Mouse (Mus musculus): ENCODE data around the gene Eme1. TPM values are rescaled to one million over a fixed set of nuclear protein-coding genes. Genes with fewer than 3 reads are reported as not detected.

Eme1 gene
- 2.7 TPM for polyA plus RNA-seq (2012; fragmentation: generic; extraction: Trizol)

DNA sequence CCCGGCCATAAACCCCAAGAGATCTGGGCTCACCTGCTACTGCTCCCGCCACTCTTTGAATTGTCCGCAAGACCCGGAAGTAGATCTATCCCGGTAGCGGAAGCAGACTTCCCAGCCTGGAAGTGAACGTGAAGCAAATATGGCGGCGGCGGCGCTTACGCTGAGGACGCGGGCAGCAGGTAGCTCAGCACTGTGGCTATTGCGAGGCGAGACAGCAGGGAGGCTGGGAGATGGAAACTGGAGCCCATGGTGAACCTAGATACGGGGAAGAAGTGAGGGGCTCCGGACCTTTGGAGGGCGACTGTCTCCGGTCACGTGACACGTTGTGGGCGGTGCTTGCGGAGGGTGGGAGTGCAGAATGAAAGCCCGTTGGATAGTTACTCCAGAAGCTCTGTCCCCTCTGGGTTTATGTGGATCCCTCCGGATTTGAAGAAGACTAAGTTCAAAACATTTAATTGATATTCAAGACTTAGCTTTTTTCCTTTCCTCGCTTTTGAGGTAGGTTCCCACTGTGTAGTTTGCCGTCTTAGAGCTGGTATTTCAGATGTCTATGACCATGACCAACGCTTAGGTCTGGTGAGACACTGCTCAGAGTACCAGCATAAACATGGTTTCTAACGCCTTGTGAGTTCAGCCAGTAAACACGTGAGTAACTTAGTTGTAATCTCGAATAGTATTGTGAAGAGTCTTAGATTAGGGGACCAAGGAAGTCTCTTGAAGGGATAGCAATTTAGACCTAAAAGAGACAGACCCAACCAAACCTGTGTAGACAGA, at the start of gene Eme1, which contains the start of gene Mrpl27:
Gene Eme1 (minus strand): TSS at position 302 of the 774 bp plus-strand sequence.
Gene Mrpl27 (plus strand): TSS at position 105 of the 774 bp plus-strand sequence.
- Histone ChIP-seq H3K4me3 (peak within 1 kb of the TSS; percentile 62), H3K79me2 (ENCODE audit: control insufficient read depth, insufficient read depth) (peaks cover 11% of the 10 kb centered on the region), H3K27me3 (ENCODE audit: control insufficient read depth, insufficient read depth, insufficient read length) (no peaks in the 10 kb centered on the region), H3ac (ENCODE audit: control insufficient read depth, insufficient read length) (peak within 1 kb of the TSS; percentile 8), H3K4me2 (ENCODE audit: low read depth) (peak within 1 kb of the TSS; percentile 92), H3K36me3 (ENCODE audit: control insufficient read depth, insufficient read depth) (peaks cover 6% of the 10 kb centered on the region)
- peak; percentile 94 for TF ChIP-seq E2F4 (IDR thresholded peaks at IDR 0.05; ENCODE audit: insufficient read depth)
- no peak for TF ChIP-seq MYOG (IDR thresholded peaks at IDR 0.05; ENCODE audit: control insufficient read depth in 1 of 3, insufficient read depth in 1 of 3, insufficient read length in 2 of 3, low read depth in 2 of 3)
- peak; percentile 52 for TF ChIP-seq POLR2A (IDR thresholded peaks at IDR 0.05; ENCODE audit: insufficient read length, low read depth)
- TF ChIP-seq POLR2AphosphoS2 (IDR thresholded peaks at IDR 0.05; ENCODE audit: insufficient read length, low read depth): no peak
- TF ChIP-seq SRF (IDR thresholded peaks at IDR 0.05; ENCODE audit: control insufficient read depth, insufficient read length, low read depth): no peak
- no peak for TF ChIP-seq TCF12 (IDR thresholded peaks at IDR 0.05; ENCODE audit: insufficient read depth, poor library complexity, severe bottlenecking)
- TF ChIP-seq USF1 (IDR thresholded peaks at IDR 0.05; ENCODE audit: low read depth): peak; percentile 97
- TF ChIP-seq TCF3 (IDR thresholded peaks at IDR 0.05; ENCODE audit: insufficient read length, low read depth): no peak
- no peak for TF ChIP-seq MYOD1 (IDR thresholded peaks at IDR 0.05; ENCODE audit: control insufficient read depth in 1 of 3, insufficient read length in 2 of 3, low read depth in 2 of 3)
- no peak for TF ChIP-seq REST (IDR thresholded peaks at IDR 0.05; ENCODE audit: insufficient read depth, insufficient read length)
- no peak for TF ChIP-seq MAX (IDR thresholded peaks at IDR 0.05; ENCODE audit: low read depth)
- no peak for TF ChIP-seq CEBPB (IDR thresholded peaks at IDR 0.05; ENCODE audit: insufficient read depth, poor library complexity, severe bottlenecking)

DNA sequence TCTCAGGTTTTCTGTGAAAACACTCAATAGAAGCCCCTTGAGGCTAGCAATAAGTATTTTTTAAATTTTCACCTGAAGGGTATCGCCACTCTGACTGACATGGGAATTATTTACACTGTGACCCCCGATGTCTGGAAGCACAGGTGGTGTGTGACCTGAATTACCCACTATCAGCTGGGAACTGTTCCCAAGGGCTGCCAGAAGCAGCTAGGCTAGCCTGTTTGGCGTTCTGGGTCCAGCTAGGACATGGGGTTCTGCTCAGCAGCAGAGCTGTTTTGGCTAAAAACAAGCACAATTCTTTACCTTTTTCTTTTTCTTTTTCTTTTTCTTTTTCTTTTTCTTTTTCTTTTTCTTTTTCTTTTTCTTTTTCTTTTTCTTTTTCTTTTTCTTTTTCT, 48.4 kb upstream of the Eme1 start:
- no peaks in the 10 kb centered on the region for H3K36me3 ChIP-seq (ENCODE audit: control insufficient read depth, insufficient read depth)
- TF ChIP-seq TCF3 (IDR thresholded peaks at IDR 0.05; ENCODE audit: insufficient read length, low read depth): no peak
- no peak for TF ChIP-seq E2F4 (IDR thresholded peaks at IDR 0.05; ENCODE audit: insufficient read depth)
- TF ChIP-seq SRF (IDR thresholded peaks at IDR 0.05; ENCODE audit: control insufficient read depth, insufficient read length, low read depth): no peak
- no peak for TF ChIP-seq POLR2AphosphoS2 (IDR thresholded peaks at IDR 0.05; ENCODE audit: insufficient read length, low read depth)
- TF ChIP-seq MYOD1 (IDR thresholded peaks at IDR 0.05; ENCODE audit: control insufficient read depth in 1 of 3, insufficient read length in 2 of 3, low read depth in 2 of 3): no peak
- TF ChIP-seq TCF12 (IDR thresholded peaks at IDR 0.05; ENCODE audit: insufficient read depth, poor library complexity, severe bottlenecking): no peak
- TF ChIP-seq REST (IDR thresholded peaks at IDR 0.05; ENCODE audit: insufficient read depth, insufficient read length): no peak
- TF ChIP-seq CEBPB (IDR thresholded peaks at IDR 0.05; ENCODE audit: insufficient read depth, poor library complexity, severe bottlenecking): no peak
- no peak for TF ChIP-seq MYOG (IDR thresholded peaks at IDR 0.05; ENCODE audit: control insufficient read depth in 1 of 3, insufficient read depth in 1 of 3, insufficient read length in 2 of 3, low read depth in 2 of 3)
- TF ChIP-seq USF1 (IDR thresholded peaks at IDR 0.05; ENCODE audit: low read depth): no peak
- TF ChIP-seq MAX (IDR thresholded peaks at IDR 0.05; ENCODE audit: low read depth): no peak
- TF ChIP-seq POLR2A (IDR thresholded peaks at IDR 0.05; ENCODE audit: insufficient read length, low read depth): no peak
- no peak overlapping the region for H3K4me2 ChIP-seq (ENCODE audit: low read depth)
- H3ac ChIP-seq (ENCODE audit: control insufficient read depth, insufficient read length): no peak overlapping the region
- no peak overlapping the region for H3K4me3 ChIP-seq
- no peaks in the 10 kb centered on the region for H3K27me3 ChIP-seq (ENCODE audit: control insufficient read depth, insufficient read depth, insufficient read length)
- H3K79me2 ChIP-seq (ENCODE audit: control insufficient read depth, insufficient read depth): no peaks in the 10 kb centered on the region

DNA sequence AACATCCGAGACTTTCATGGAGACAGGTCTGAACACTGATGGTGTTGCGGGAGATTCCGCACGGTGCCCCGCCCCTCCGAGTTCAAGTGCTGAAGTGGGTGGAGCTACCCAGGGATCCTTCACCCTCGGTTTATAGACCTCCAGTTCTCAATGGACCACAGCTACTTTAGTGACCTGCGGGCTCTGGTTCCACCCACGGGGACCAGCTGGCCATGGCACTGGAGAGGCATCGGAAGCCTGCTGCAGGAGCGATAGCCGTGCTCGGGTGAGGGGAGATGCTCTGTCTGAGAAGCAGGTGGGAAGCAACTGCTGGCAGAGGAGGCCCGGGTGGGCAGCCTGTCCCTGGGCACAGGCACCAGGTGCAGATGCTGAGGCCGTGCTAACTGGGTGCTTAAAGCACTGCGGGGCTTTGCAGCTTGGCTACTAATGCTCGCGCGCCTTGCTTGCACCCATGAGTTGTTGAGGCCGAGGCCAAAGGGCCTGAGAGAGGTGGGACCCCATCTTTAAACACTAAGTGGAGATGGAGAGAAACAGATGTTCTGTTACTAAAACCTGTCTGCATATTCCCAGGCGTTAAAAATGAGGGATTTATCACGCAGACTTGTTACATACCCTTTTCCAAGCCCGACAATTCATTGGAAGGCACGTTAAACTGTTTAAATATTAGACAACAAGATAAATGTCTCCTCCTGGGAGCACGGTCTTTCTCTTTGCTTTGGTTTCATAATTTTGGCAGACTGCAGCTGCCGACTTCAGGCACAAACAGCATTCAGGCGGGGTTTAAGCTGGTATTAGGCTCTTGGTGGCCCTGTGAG, 47.8 kb upstream of the Eme1 start:
- no peak overlapping the region for H3ac ChIP-seq (ENCODE audit: control insufficient read depth, insufficient read length)
- TF ChIP-seq TCF12 (IDR thresholded peaks at IDR 0.05; ENCODE audit: insufficient read depth, poor library complexity, severe bottlenecking) (no peak), MYOD1 (IDR thresholded peaks at IDR 0.05; ENCODE audit: control insufficient read depth in 1 of 3, insufficient read length in 2 of 3, low read depth in 2 of 3) (peak in 1 of 3 experiments; percentile 3), POLR2AphosphoS2 (IDR thresholded peaks at IDR 0.05; ENCODE audit: insufficient read length, low read depth) (no peak), MYOG (IDR thresholded peaks at IDR 0.05; ENCODE audit: control insufficient read depth in 1 of 3, insufficient read depth in 1 of 3, insufficient read length in 2 of 3, low read depth in 2 of 3) (peak in 1 of 3 experiments; percentile 32), USF1 (IDR thresholded peaks at IDR 0.05; ENCODE audit: low read depth) (no peak), CEBPB (IDR thresholded peaks at IDR 0.05; ENCODE audit: insufficient read depth, poor library complexity, severe bottlenecking) (no peak)
- no peaks in the 10 kb centered on the region for H3K27me3 ChIP-seq (ENCODE audit: control insufficient read depth, insufficient read depth, insufficient read length)
- H3K4me3 ChIP-seq: no peak overlapping the region
- H3K4me2 ChIP-seq (ENCODE audit: low read depth): no peak overlapping the region
- H3K79me2 ChIP-seq (ENCODE audit: control insufficient read depth, insufficient read depth): no peaks in the 10 kb centered on the region
- no peaks in the 10 kb centered on the region for H3K36me3 ChIP-seq (ENCODE audit: control insufficient read depth, insufficient read depth)

DNA sequence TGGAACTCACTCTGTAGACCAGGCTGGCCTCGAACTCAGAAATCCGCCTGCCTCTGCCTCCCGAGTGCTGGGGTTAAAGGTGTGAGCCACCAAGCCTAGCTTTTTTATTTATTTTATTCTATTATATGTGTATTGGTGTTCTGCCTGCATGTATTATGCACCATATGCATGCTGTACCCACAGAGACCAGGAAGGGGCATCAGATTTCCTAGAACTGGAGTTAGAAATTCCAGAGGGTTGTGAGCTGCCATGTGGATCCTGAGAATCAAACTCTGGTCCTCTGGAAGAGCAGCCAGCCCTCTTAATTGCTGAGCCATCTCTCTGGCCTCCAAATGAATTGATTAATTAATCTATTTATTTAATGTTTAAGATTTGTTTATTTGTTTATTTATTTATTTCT, 45.6 kb upstream of the Eme1 start:
- Histone ChIP-seq H3K36me3 (ENCODE audit: control insufficient read depth, insufficient read depth) (no peaks in the 10 kb centered on the region), H3K4me3 (no peak overlapping the region), H3K27me3 (ENCODE audit: control insufficient read depth, insufficient read depth, insufficient read length) (no peaks in the 10 kb centered on the region), H3K4me2 (ENCODE audit: low read depth) (no peak overlapping the region), H3ac (ENCODE audit: control insufficient read depth, insufficient read length) (no peak overlapping the region), H3K79me2 (ENCODE audit: control insufficient read depth, insufficient read depth) (no peaks in the 10 kb centered on the region)
- TF ChIP-seq MYOD1 (IDR thresholded peaks at IDR 0.05; ENCODE audit: control insufficient read depth in 1 of 3, insufficient read length in 2 of 3, low read depth in 2 of 3): no peak
- TF ChIP-seq USF1 (IDR thresholded peaks at IDR 0.05; ENCODE audit: low read depth): no peak
- no peak for TF ChIP-seq E2F4 (IDR thresholded peaks at IDR 0.05; ENCODE audit: insufficient read depth)
- TF ChIP-seq MAX (IDR thresholded peaks at IDR 0.05; ENCODE audit: low read depth): no peak
- TF ChIP-seq REST (IDR thresholded peaks at IDR 0.05; ENCODE audit: insufficient read depth, insufficient read length): no peak
- TF ChIP-seq TCF3 (IDR thresholded peaks at IDR 0.05; ENCODE audit: insufficient read length, low read depth): no peak
- no peak for TF ChIP-seq SRF (IDR thresholded peaks at IDR 0.05; ENCODE audit: control insufficient read depth, insufficient read length, low read depth)
- TF ChIP-seq CEBPB (IDR thresholded peaks at IDR 0.05; ENCODE audit: insufficient read depth, poor library complexity, severe bottlenecking): no peak
- no peak for TF ChIP-seq POLR2A (IDR thresholded peaks at IDR 0.05; ENCODE audit: insufficient read length, low read depth)
- no peak for TF ChIP-seq POLR2AphosphoS2 (IDR thresholded peaks at IDR 0.05; ENCODE audit: insufficient read length, low read depth)
- TF ChIP-seq MYOG (IDR thresholded peaks at IDR 0.05; ENCODE audit: control insufficient read depth in 1 of 3, insufficient read depth in 1 of 3, insufficient read length in 2 of 3, low read depth in 2 of 3): no peak
- TF ChIP-seq TCF12 (IDR thresholded peaks at IDR 0.05; ENCODE audit: insufficient read depth, poor library complexity, severe bottlenecking): no peak
